Mouse (Mus musculus) stomach, postnatal 0 days (tissue): ENCODE data around the gene Zfp385b. TPM values are rescaled to one million over a fixed set of nuclear protein-coding genes. Genes with fewer than 3 reads are reported as not detected.

Experiments used
- ATAC-seq: fragments of 200-750 bp; cut with Nextera tagmentation; 2 replicates; pipeline ENCODE4 v1.8.0; 2017; ENCODE audit not compliant: low FRiP score, low TSS enrichment
- DNase-seq: peaks from one replicate; pipeline ENCODE4 v3.0.0-alpha.2; 2016; ENCODE audit warnings: low spot score
- H3K27ac ChIP-seq: fragments of 300-500 bp; sonication (generic); replicated peaks from 2 replicates; pipeline ENCODE4 v1.5.1; 2014; ENCODE audit warnings: mild to moderate bottlenecking, control low read depth
- H3K27me3 ChIP-seq: fragments of 300-500 bp; sonication (generic); 2 replicates; pipeline ENCODE4 v1.6.1; 2014; ENCODE audit warnings: low read length; ENCODE audit not compliant: control insufficient read depth, insufficient read depth
- H3K36me3 ChIP-seq: fragments of 300-500 bp; sonication (generic); 2 replicates; pipeline ENCODE4 v1.6.1; 2014; ENCODE audit warnings: low read length, mixed read lengths; ENCODE audit not compliant: control insufficient read depth, insufficient read depth
- H3K4me1 ChIP-seq: fragments of 300-500 bp; sonication (generic); replicated peaks from 2 replicates; pipeline ENCODE4 v1.6.1; 2014; ENCODE audit warnings: antibody characterized with exemption; ENCODE audit not compliant: control insufficient read depth, insufficient read depth
- H3K4me2 ChIP-seq: fragments of 300-500 bp; sonication (generic); replicated peaks from 2 replicates; pipeline ENCODE4 v1.6.1; 2014; ENCODE audit warnings: low read depth, mild to moderate bottlenecking, control low read depth, moderate library complexity
- H3K4me3 ChIP-seq: fragments of 300-500 bp; sonication (generic); 2 replicates; pipeline ENCODE4 v1.5.1; 2014; ENCODE audit warnings: low read depth, low read length, control low read depth
- H3K9ac ChIP-seq: fragments of 300-500 bp; sonication (generic); 2 replicates; pipeline ENCODE4 v1.6.1; 2014; ENCODE audit warnings: mild to moderate bottlenecking, low read length, control low read depth, mixed read lengths
- H3K9me3 ChIP-seq: fragments of 300-500 bp; sonication (generic); 2 replicates; pipeline ENCODE4 v1.6.1; 2016; ENCODE audit warnings: low read length; ENCODE audit not compliant: control insufficient read depth
- CTCF ChIP-seq: IDR thresholded peaks from 2 replicates; pipeline ENCODE4 v1.5.1; 2016; ENCODE audit warnings: antibody characterized with exemption, low read depth, mild to moderate bottlenecking, moderate library complexity
- EP300 ChIP-seq: optimal IDR thresholded peaks from 2 replicates; pipeline ENCODE3; 2016; ENCODE audit warnings: antibody characterized with exemption
- whole genome bisulfite sequencing: fragments of 180-500 bp; shearing (Covaris S2); extraction: QIAGEN DNeasy Blood & Tissue Kit; methylation state at CpG from one replicate; pipeline ENCODE4 v1.1.7; 2014; 5-methylcytosine and 5-hydroxymethylcytosine counted together
- polyA plus RNA-seq: library from polyadenylated mRNA; unstranded; fragments of >200 nt; fragmentation: Nextera tagmentation; extraction: Ambion mirVana; gene quantifications from 2 replicates; pipeline ENCODE4 v1.2.1, GENCODE M21; 2015

Gene Zfp385b
- polyA plus RNA-seq, 1 experiment from 2014 or later = 10.2 TPM

DNA sequence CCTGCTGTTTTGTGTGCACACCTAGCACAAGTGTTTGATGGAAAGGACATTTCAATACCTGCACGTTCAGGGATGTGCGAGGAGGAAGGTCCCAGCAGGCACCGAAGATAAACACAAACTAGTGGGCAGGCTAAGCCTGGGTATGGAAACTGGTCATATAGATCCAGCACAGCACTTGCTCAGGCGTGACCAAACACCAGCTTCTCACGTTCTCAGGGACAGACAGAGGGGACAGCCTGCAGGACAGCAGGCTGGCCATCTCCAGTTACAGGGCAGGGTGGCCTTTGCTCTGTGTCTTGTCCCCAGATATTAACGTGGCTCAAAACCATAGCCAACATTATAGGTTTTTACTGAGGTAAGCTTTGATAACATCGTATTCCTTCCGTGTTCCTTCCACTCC, 128.3 kb downstream of the Zfp385b start:
- Histone ChIP-seq H3K36me3 (no peaks in the 10 kb centered on the region), H3K9ac (no peak overlapping the region), H3K4me2 (no peak overlapping the region), H3K27me3 (no peaks in the 10 kb centered on the region), H3K4me1 (no peaks in the 10 kb centered on the region), H3K4me3 (no peak overlapping the region), H3K9me3 (no peaks in the 10 kb centered on the region), H3K27ac (no peak overlapping the region)
- no peak for DNase-seq
- WGBS = 75% methylated on average over 8 of the region's 8 CpGs
- TF ChIP-seq EP300 = no peak
- TF ChIP-seq CTCF = no peak
- ATAC-seq = no peak

DNA sequence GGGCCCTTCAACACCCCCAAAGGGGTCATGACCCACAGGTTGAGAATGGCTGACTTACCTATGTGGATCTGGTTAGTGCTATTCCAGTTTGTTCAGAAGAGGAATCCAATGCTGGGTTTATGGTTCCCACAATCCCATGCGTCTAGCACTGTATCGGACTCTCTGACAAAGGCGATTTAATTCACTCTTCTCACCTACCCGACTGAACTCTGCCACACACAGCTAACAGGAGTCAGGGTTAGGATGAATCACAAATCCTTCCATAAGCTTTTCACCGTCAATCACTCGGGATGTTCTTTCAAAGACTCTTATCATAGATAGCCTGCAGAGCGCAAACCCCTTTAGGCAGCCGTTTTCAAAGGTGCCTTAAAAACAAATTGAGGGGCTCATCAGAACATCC, 129.1 kb downstream of the Zfp385b start:
- no peak for TF ChIP-seq EP300
- TF ChIP-seq CTCF = no peak
- no peak overlapping the region for H3K9ac ChIP-seq
- no peak overlapping the region for H3K27ac ChIP-seq
- H3K9me3 ChIP-seq = no peaks in the 10 kb centered on the region
- no peaks in the 10 kb centered on the region for H3K4me1 ChIP-seq
- ATAC-seq (no peak), DNase-seq (no peak)
- no peaks in the 10 kb centered on the region for H3K36me3 ChIP-seq
- H3K4me3 ChIP-seq = no peak overlapping the region
- H3K27me3 ChIP-seq = no peaks in the 10 kb centered on the region
- 75% methylated on average over 8 of the region's 8 CpGs for WGBS
- no peak overlapping the region for H3K4me2 ChIP-seq

DNA sequence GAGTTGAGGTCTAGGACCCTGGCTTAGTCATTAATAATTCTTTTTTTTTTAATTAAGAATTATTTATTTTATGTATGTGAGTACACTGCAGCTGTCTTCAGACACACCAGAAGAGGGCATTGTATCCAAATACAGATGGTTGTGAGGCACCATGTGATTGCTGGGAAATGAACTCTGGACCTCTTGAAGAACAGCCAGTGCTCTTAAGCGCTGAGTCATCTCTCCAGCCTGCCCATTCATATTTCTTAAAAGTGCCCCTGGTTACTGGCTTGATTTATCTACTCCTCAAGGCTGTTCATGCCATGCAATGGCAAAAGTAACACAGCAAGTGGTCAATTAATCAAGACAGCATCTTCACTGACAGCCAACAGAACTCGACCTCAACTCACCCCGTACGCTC, 130.8 kb downstream of the Zfp385b start:
- TF ChIP-seq EP300 = no peak
- no peak for TF ChIP-seq CTCF
- Histone ChIP-seq H3K9me3 (no peaks in the 10 kb centered on the region), H3K4me1 (no peaks in the 10 kb centered on the region), H3K4me2 (no peak overlapping the region), H3K4me3 (no peak overlapping the region), H3K36me3 (no peaks in the 10 kb centered on the region), H3K9ac (no peak overlapping the region), H3K27me3 (no peaks in the 10 kb centered on the region), H3K27ac (no peak overlapping the region)
- ATAC-seq (no peak), DNase-seq (no peak)
- WGBS = 84% methylated on average over 4 of the region's 4 CpGs

DNA sequence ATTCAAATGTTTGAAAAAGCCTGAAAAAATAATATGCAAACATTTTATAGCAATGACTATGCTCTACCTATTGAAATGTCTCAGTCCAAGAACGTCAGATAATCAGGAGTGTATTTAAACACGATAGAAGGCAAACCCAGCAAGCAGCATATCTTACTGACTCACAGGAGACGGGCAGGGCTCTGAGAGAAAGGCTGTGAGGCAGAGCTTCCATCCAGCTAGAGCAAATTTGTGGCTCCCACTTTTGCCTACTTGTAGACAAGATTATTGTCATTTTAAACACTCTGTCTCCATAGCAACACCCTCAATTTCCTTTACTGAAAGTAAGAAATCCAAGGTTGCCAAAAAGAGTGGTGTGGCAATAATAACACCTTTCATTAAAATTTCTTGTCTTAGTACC, 135.4 kb downstream of the Zfp385b start:
- Histone ChIP-seq H3K27me3 (no peaks in the 10 kb centered on the region), H3K4me1 (no peaks in the 10 kb centered on the region), H3K9me3 (no peaks in the 10 kb centered on the region), H3K9ac (no peak overlapping the region), H3K36me3 (no peaks in the 10 kb centered on the region), H3K4me3 (no peak overlapping the region), H3K4me2 (no peak overlapping the region), H3K27ac (no peak overlapping the region)
- 59% methylated on average over 3 of the region's 3 CpGs for WGBS
- no peak for DNase-seq
- ATAC-seq = no peak
- TF ChIP-seq EP300 = no peak
- no peak for TF ChIP-seq CTCF

DNA sequence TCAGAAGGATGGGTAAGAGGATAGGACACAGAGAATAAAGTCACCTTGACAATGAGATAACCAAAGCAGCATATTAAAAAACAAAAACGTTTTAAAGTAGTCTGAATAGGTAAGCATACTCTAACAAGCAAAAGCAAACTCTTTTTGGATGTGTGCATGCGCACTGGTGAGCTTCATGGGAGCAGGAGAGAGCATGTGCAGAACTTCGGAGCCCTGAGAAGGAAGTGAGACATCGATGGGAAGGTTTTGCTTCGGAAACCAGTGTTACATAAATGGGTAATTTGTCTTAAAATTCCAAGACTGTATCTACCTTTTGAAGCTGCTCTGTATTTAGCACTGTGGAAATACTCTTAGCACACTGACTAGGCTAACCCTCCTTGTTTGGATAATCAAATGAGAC, 137.2 kb downstream of the Zfp385b start:
- Histone ChIP-seq H3K4me3 (no peak overlapping the region), H3K9me3 (no peaks in the 10 kb centered on the region), H3K27me3 (no peaks in the 10 kb centered on the region), H3K4me1 (no peaks in the 10 kb centered on the region), H3K36me3 (no peaks in the 10 kb centered on the region), H3K4me2 (no peak overlapping the region), H3K9ac (no peak overlapping the region), H3K27ac (no peak overlapping the region)
- TF ChIP-seq EP300 = no peak
- no peak for TF ChIP-seq CTCF
- DNase-seq (no peak), ATAC-seq (no peak)
- WGBS = 77% methylated on average over 5 of the region's 5 CpGs

DNA sequence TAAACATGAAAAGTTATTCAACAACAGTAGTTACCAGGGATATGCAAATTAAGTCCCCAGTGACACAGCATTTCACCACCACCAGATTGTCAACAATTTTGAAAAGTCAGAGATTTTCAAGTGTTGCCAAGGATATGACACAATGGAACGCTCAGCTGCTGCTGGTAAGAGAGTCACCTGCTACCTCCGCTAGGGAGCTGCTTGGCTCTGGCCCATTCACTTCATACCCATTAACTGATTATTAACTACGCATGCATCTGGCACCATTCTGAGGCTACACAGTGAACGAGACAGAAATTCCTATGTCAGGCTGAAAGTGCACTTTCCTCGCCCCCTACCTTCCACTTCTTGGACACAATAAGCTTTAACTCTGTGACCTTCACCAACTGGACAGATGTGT, 137.7 kb downstream of the Zfp385b start:
- DNase-seq (no peak), ATAC-seq (no peak)
- no peaks in the 10 kb centered on the region for H3K9me3 ChIP-seq
- no peak overlapping the region for H3K9ac ChIP-seq
- H3K4me2 ChIP-seq = no peak overlapping the region
- no peaks in the 10 kb centered on the region for H3K4me1 ChIP-seq
- no peak overlapping the region for H3K27ac ChIP-seq
- no peak for TF ChIP-seq CTCF
- no peak for TF ChIP-seq EP300
- H3K27me3 ChIP-seq = no peaks in the 10 kb centered on the region
- H3K36me3 ChIP-seq = no peaks in the 10 kb centered on the region
- WGBS = 70% methylated on average over 5 of the region's 5 CpGs
- no peak overlapping the region for H3K4me3 ChIP-seq

DNA sequence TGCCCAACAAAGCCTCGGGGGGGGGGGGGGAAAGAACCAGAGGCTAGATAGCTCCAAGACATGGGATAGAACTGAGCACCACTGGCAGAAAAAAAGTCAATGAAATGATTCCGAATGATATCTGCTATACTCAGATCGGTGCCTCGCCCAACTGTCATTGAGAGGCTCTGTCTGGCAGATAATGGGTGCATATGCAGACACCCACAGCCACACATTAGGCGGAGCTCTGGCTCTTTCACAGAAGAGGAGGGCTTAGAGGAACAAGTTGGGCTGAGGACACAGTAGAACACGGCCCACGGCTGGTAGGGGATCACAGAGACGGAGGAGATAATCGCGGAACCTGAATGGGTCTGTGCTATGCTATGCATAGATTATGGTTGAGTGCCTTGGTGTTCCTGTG, 145.7 kb downstream of the Zfp385b start:
- DNase-seq = no peak
- H3K36me3 ChIP-seq = no peaks in the 10 kb centered on the region
- no peak overlapping the region for H3K4me2 ChIP-seq
- H3K4me3 ChIP-seq = no peak overlapping the region
- ATAC-seq = no peak
- no peak overlapping the region for H3K9ac ChIP-seq
- no peaks in the 10 kb centered on the region for H3K4me1 ChIP-seq
- H3K27me3 ChIP-seq = no peaks in the 10 kb centered on the region
- TF ChIP-seq EP300 = no peak
- no peak for TF ChIP-seq CTCF
- H3K27ac ChIP-seq = no peak overlapping the region
- H3K9me3 ChIP-seq = no peaks in the 10 kb centered on the region
- WGBS = 85% methylated on average over 10 of the region's 10 CpGs
